Mouse (Mus musculus) midbrain, embryonic 16.5 days (tissue): Measurements from ENCODE around the gene Dgke. TPM values are rescaled to one million over a fixed set of nuclear protein-coding genes. Genes with fewer than 3 reads are reported as not detected.
"Not testable (repeated sequence)": the region's sequence is repeated elsewhere in the genome, so short reads cannot be mapped to it uniquely, and the experiment has no call there.

Experiments
- ATAC-seq: fragments of 200-750 bp; cut with Nextera tagmentation; 2 replicates; pipeline ENCODE4 v1.8.0; 2017; ENCODE audit warnings: moderate TSS enrichment
- H3K27ac ChIP-seq: fragments of 300-500 bp; sonication (generic); 2 replicates; pipeline ENCODE4 v1.5.1; 2014; ENCODE audit warnings: mild to moderate bottlenecking, low read length, mixed read lengths
- H3K27me3 ChIP-seq: fragments of 300-500 bp; sonication (generic); 2 replicates; pipeline ENCODE4 v1.6.1; 2014; ENCODE audit warnings: low read depth, low read length, mixed read lengths; ENCODE audit not compliant: control insufficient read depth, insufficient read depth
- H3K36me3 ChIP-seq: fragments of 300-500 bp; sonication (generic); 2 replicates; pipeline ENCODE4 v1.6.1; 2014; ENCODE audit warnings: mild to moderate bottlenecking, low read length, moderate library complexity, mixed read lengths; ENCODE audit not compliant: control insufficient read depth, insufficient read depth
- H3K4me1 ChIP-seq: fragments of 300-500 bp; sonication (generic); 2 replicates; pipeline ENCODE4 v1.6.1; 2014; ENCODE audit warnings: mild to moderate bottlenecking, low read length, mixed read lengths; ENCODE audit not compliant: control insufficient read depth, insufficient read depth
- H3K4me2 ChIP-seq: fragments of 300-500 bp; sonication (generic); 2 replicates; pipeline ENCODE4 v1.6.1; 2014; ENCODE audit warnings: mild to moderate bottlenecking, low read length, mixed read lengths
- H3K4me3 ChIP-seq: fragments of 300-500 bp; sonication (generic); 2 replicates; pipeline ENCODE4 v1.5.1; 2014; ENCODE audit warnings: low read depth, mild to moderate bottlenecking, low read length, moderate library complexity, mixed read lengths
- H3K9ac ChIP-seq: fragments of 300-500 bp; sonication (generic); 2 replicates; pipeline ENCODE4 v1.6.1; 2014; ENCODE audit warnings: low read depth, low read length, mixed read lengths
- H3K9me3 ChIP-seq: fragments of 300-500 bp; sonication (generic); replicated peaks from 2 replicates; pipeline ENCODE4 v1.6.1; 2014; ENCODE audit warnings: mild to moderate bottlenecking, low read length, mixed read lengths; ENCODE audit not compliant: control insufficient read depth, poor library complexity, severe bottlenecking
- WGBS: fragments of 180-500 bp; shearing (Covaris S2); extraction: QIAGEN DNeasy Blood & Tissue Kit; methylation state at CpG from one replicate; pipeline ENCODE4 v1.1.7; 2014; 5-methylcytosine and 5-hydroxymethylcytosine counted together
- polyA plus RNA-seq: library from polyadenylated mRNA; unstranded; fragments of >200 nt; fragmentation: Nextera tagmentation; extraction: Ambion mirVana; gene quantifications from 2 replicates; pipeline ENCODE4 v1.2.1, GENCODE M21; 2015

Dgke gene
- polyA plus RNA-seq, 1 experiment from 2014 or later: 18.2 TPM

DNA sequence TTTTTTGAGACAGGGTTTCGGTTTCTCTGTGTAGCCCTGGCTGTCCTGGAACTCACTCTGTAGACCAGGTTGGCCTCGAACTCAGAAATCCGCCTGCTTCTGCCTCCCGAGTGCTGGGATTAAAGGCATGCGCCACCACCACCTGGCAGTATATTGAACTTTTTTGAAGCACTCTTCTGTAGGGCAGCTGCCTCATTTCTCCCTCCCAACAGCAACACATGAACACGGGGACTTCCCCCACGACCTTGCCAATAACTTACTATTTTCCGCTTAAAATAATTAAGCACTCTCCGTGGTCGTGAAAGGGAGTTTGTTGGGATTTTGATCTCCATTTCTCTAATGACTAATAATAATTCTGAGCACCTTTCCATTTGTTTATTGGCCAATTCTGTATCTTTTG is 30.6 kb upstream of the Dgke start:
- not testable (repeated sequence) for ATAC-seq, H3K36me3 ChIP-seq, H3K27me3 ChIP-seq, H3K4me2 ChIP-seq, H3K4me3 ChIP-seq, H3K27ac ChIP-seq, H3K9me3 ChIP-seq, H3K9ac ChIP-seq, H3K4me1 ChIP-seq
- 90% methylated on average over 10 of the region's 10 CpGs for WGBS

DNA sequence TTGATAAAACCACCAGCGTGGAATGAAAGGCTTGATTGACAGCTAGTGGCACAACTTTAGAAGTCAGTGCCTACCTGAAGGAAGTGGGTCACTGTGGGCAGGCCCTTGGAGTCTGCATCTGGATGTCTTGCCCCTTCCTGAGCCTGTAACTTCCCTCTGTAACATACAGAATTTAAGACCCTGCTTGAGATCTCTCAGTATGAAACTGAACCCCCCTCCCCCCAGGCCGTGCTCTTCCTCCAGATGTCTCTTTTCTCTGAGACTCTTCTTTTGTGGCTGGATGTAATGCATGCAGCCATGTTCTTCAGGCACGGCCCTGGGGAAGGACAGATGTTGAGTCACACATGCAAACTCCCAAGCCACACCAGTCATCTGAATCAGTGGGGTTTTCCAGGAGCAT is 28.7 kb upstream of the Dgke start:
- WGBS: 77% methylated on average over 3 of the region's 3 CpGs
- no peak overlapping the region for H3K4me2 ChIP-seq
- ATAC-seq: no peak

DNA sequence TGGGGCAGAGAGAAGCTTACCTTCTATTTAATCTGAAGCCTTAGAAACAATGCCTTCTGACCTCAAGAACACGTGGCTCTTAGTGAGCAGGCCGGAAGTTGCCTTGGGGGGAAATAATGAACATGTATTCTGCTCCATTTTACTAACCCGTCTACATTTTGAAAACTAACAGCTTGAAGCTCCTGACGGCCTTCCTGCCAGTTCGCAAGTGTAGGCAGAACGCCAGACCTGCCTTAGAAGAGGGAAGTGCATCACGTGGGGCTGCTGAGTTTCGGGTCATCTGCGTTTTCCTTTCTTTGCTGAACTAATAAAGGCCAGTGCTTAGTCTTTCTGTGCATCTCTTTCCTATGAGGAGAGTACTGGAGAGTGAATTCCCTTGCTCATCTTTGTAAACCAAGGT is 26.1 kb upstream of the Dgke start:
- Histone ChIP-seq H3K27ac (no peak overlapping the region), H3K4me1 (no peaks in the 10 kb centered on the region), H3K36me3 (no peaks in the 10 kb centered on the region), H3K9me3 (no peaks in the 10 kb centered on the region), H3K4me3 (no peak overlapping the region), H3K9ac (no peak overlapping the region), H3K4me2 (no peak overlapping the region), H3K27me3 (no peaks in the 10 kb centered on the region)
- no peak for ATAC-seq
- 78% methylated on average over 9 of the region's 9 CpGs for WGBS

More for the DNA sequence above, 28.7 kb upstream of the Dgke start:
- H3K4me3 ChIP-seq: no peak overlapping the region
- H3K9ac ChIP-seq: no peak overlapping the region
- H3K9me3 ChIP-seq: no peaks in the 10 kb centered on the region
- no peaks in the 10 kb centered on the region; the same call in 1 of the 2 replicates for H3K4me1 ChIP-seq
- H3K36me3 ChIP-seq: no peaks in the 10 kb centered on the region
- H3K27me3 ChIP-seq: no peaks in the 10 kb centered on the region
- H3K27ac ChIP-seq: no peak overlapping the region

DNA sequence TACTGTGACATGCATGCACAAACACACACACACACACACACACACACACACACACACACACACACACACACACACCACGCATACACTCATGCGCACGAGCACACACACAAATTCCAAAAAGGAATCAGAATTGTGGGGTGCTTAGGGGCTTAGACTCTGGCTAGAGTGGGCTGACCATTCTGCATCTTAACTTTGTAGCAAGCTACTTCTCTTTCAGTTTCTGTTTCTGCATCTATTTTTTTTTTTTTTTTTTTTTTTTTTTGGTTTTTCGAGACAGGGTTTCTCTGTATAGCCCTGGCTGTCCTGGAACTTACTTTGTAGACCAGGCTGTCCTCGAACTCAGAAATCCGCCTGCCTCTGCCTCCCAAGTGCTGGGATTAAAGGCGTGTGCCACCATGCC is 23.7 kb upstream of the Dgke start:
- H3K4me1 ChIP-seq, H3K4me3 ChIP-seq, H3K36me3 ChIP-seq, H3K9me3 ChIP-seq, H3K27ac ChIP-seq, ATAC-seq, H3K4me2 ChIP-seq, H3K9ac ChIP-seq, H3K27me3 ChIP-seq: not testable (repeated sequence)
- WGBS: 83% methylated on average over 7 of the region's 7 CpGs

DNA sequence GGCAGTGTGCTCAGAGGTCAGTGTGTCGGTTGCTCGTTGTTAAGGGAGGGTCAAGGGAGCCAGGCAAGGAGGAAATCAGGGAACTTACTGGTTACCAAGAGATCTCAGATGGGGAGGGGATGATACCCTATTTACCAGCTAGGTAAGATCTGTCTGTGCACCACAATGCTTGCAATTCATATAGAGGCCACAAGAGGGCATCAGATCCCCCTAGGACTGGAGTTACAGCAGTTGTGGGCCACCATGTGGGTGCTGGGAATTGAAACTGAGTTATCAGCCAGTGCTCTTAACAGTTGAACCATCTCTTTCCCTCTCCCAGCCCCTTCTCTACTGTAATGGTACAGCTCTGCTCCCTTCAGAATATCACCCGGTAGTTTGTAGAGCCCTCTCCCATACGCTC is 22.1 kb upstream of the Dgke start:
- WGBS: 93% methylated on average over 4 of the region's 4 CpGs
- H3K4me1 ChIP-seq: no peaks in the 10 kb centered on the region
- no peak overlapping the region for H3K4me3 ChIP-seq
- no peaks in the 10 kb centered on the region for H3K36me3 ChIP-seq
- H3K27ac ChIP-seq: no peak overlapping the region
- no peak overlapping the region for H3K9ac ChIP-seq
- no peaks in the 10 kb centered on the region for H3K27me3 ChIP-seq
- H3K9me3 ChIP-seq: no peaks in the 10 kb centered on the region
- no peak overlapping the region for H3K4me2 ChIP-seq
- no peak for ATAC-seq

DNA sequence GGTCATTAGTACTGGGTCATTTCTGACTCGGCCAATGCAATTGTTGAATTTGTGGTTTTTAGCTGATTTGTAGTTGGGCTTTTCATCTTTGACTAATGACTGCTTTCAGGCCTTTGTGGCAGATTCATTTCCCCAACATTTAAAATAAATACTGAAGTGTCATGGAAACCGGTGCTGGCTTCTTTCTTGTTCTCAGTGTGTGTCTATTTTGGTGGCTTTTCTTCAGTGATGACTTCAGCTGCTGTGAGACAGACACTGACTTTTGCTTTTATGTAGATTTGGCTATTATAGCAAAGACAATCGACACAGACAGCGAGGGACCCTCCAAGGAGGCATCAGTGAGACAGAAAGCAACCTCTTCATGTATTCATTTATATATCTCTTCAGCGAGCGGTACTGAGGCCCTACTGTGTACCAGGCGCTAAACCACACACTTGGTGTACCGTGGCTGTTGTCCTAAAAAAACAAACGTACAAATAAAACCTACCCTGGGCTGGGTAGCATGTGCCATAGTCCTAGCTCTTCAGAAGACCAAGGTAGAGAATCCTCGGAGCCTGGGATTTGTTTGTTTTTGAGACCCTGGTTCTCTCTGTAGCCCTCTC is 19.7 kb upstream of the Dgke start:
- WGBS: 75% methylated on average over 10 of the region's 10 CpGs
- Histone ChIP-seq H3K4me1 (no peaks in the 10 kb centered on the region), H3K9me3 (no peaks in the 10 kb centered on the region), H3K36me3 (no peaks in the 10 kb centered on the region), H3K27me3 (no peaks in the 10 kb centered on the region), H3K4me2 (no peak overlapping the region), H3K27ac (no peak overlapping the region), H3K9ac (no peak overlapping the region), H3K4me3 (no peak overlapping the region)
- no peak for ATAC-seq

DNA sequence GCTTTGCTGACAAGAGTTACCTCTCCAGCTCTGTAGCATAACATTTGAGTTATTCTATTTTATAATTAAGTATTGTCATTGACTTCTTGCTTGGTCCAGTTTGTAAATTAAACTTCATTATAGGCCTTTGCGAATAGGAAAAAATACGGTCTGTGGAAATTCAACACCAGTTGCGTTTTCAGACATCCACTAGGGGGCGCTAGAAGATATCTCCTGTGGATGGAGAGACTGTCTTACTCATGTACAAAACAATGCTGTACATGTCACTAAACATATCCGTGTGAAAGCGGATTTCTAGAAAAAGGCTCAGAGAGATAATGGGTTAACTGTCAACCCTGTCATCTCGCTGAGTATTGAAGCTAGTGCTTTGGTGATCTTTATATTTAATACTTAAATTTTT is 18.0 kb upstream of the Dgke start:
- 50% methylated on average over 7 of the region's 7 CpGs for WGBS
- H3K4me2 ChIP-seq: no peak overlapping the region
- H3K27ac ChIP-seq: no peak overlapping the region
- ATAC-seq: no peak
- H3K4me3 ChIP-seq: no peak overlapping the region
- H3K4me1 ChIP-seq: no peaks in the 10 kb centered on the region
- H3K9ac ChIP-seq: no peak overlapping the region
- H3K27me3 ChIP-seq: no peaks in the 10 kb centered on the region
- H3K9me3 ChIP-seq: no peaks in the 10 kb centered on the region
- no peaks in the 10 kb centered on the region for H3K36me3 ChIP-seq

DNA sequence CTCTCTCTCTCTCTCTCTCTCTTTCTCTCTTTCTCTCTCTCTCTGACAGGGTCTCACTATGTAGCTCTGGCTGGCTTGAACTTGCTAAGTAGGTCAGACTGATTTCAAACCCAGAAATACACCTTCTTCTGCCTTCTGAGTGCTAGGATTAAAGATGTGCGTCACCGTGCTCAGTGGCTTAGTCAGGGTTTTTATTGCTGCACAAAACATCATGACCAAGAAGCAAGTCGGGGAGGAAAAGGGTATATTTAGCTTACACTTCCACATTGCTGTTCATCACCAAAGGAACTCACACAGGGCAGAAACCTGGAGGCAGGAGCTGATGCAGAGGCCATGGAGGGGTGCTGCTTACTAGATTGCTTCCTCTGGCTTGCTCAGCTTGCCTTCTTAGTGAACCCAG is 16.0 kb upstream of the Dgke start:
- not testable (repeated sequence) for H3K36me3 ChIP-seq, H3K27me3 ChIP-seq, H3K4me3 ChIP-seq, H3K9ac ChIP-seq, H3K9me3 ChIP-seq, ATAC-seq, H3K27ac ChIP-seq, H3K4me2 ChIP-seq, H3K4me1 ChIP-seq
- WGBS: 81% methylated on average over 3 of the region's 3 CpGs

DNA sequence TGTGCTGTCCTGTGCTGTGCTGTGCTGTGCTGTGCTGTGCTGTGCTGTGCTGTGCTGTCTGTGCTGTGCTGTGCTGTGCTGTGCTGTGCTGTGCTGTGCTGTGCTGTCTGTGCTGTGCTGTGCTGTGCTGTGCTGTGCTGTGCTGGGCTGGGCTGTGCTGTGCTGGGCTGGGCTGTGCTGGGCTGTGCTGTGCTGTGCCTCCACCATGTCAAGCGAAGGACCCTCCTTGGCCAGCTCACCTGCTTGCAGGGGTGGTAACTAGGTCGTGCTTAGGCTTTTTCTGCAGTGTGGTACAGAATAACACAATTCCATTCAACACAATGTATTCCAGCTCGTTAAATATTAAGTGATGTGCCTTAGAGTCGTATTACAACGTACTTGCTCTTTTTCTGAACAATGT is 15.3 kb upstream of the Dgke start:
- not testable (repeated sequence) for ATAC-seq

More for the DNA sequence above, 15.3 kb upstream of the Dgke start:
- H3K9me3 ChIP-seq, H3K27ac ChIP-seq, H3K27me3 ChIP-seq, H3K4me1 ChIP-seq, H3K4me3 ChIP-seq, H3K36me3 ChIP-seq, H3K9ac ChIP-seq, H3K4me2 ChIP-seq: not testable (repeated sequence)
- 67% methylated on average over 5 of the region's 5 CpGs for WGBS
